8 mouse cellular contexts compared by ENCODE assay signal in genomic region chr13:80883649-80884376, GRCm38 (mm10). TPM values are rescaled to one million over a fixed set of nuclear protein-coding genes. Genes with fewer than 3 reads are reported as not detected.
A peak's percentile ranks its signal among the peaks of the same experiment; 100 is the strongest.
DNase-seq lines count a peak whose midpoint lies in the region; ATAC-seq and TF ChIP-seq lines count a peak whose summit lies in the region.

No protein-coding gene starts in this region.

- peak overlapping the region; percentile 93 for H3K4me3 ChIP-seq in lung, adult 2 months (replicated peaks; ENCODE audit: extremely low read depth, low read depth, low read length)
- peak overlapping the region; percentile 87 for H3K4me3 ChIP-seq in forebrain, embryonic 12.5 days (replicated peaks)
- peak overlapping the region; percentile 81 for H3K4me3 ChIP-seq in kidney, embryonic 14.5 days (ENCODE audit: low read length)
- peak overlapping the region; percentile 98 for H3K4me3 ChIP-seq in midbrain, embryonic 14.5 days (replicated peaks; ENCODE audit: low read depth, low read length)

- peaks cover 6% of the 10 kb centered on the region for H3K27me3 ChIP-seq in Patski
- no peaks in the 10 kb centered on the region for H3K27me3 ChIP-seq in forebrain, embryonic 12.5 days
- no peaks in the 10 kb centered on the region for H3K27me3 ChIP-seq in kidney, embryonic 14.5 days (ENCODE audit: control insufficient read depth, insufficient read depth, low read length)
- H3K27me3 ChIP-seq in midbrain, embryonic 14.5 days (ENCODE audit: control insufficient read depth, insufficient read depth, low read length) = no peaks in the 10 kb centered on the region

- H3K9me3 ChIP-seq in forebrain, embryonic 12.5 days = no peaks in the 10 kb centered on the region
- H3K9me3 ChIP-seq in kidney, embryonic 14.5 days (ENCODE audit: control insufficient read depth, low read length) = no peaks in the 10 kb centered on the region
- H3K9me3 ChIP-seq in midbrain, embryonic 14.5 days (ENCODE audit: control insufficient read depth, low read length) = no peaks in the 10 kb centered on the region

- peaks cover 9% of the 10 kb centered on the region for H3K36me3 ChIP-seq in forebrain, embryonic 12.5 days (replicated peaks)
- peaks cover 9% of the 10 kb centered on the region; the same call in 1 of the 2 replicates for H3K36me3 ChIP-seq in kidney, embryonic 14.5 days (ENCODE audit: control insufficient read depth, insufficient read depth, low read length)
- peaks cover 10% of the 10 kb centered on the region for H3K36me3 ChIP-seq in midbrain, embryonic 14.5 days (ENCODE audit: control insufficient read depth, insufficient read depth, low read length)

- peak overlapping the region; percentile 99 for H3K9ac ChIP-seq in forebrain, embryonic 12.5 days
- H3K9ac ChIP-seq in kidney, embryonic 14.5 days (ENCODE audit: low read depth, low read length) = peak overlapping the region; percentile 100
- peak overlapping the region; percentile 100 for H3K9ac ChIP-seq in midbrain, embryonic 14.5 days (replicated peaks; ENCODE audit: low read length)

- DNase-seq in lung, adult 2 months = no peak
- no peak for DNase-seq in lung, postnatal 10 days
- DNase-seq in Patski (ENCODE audit: low read depth, low spot score) = peak; percentile 10
- DNase-seq in midbrain, embryonic 14.5 days = peak; percentile 73
- DNase-seq in layer of hippocampus, adult 9-11 months = no peak

- TF ChIP-seq POLR2A in lung, adult 2 months (IDR thresholded peaks at IDR 0.05; ENCODE audit: borderline replicate concordance, extremely low read depth, low read depth, low read length) = 0 out of 2 replicates have a peak, but pooled peaks have one; percentile 17

- CTCF ChIA-PET in Patski (lab: Charles Lee) = interaction anchor here (1.0 to 2.9 kb wide), 5 partner anchors 20 to 299 kb away, joined by 3 to 15 read pairs (median 5); no protein-coding TSS in a partner anchor

- WGBS in lung, adult 2 months = under 1% methylated on average over 23 of the region's 23 CpGs
- under 1% methylated on average over 23 of the region's 23 CpGs for whole genome bisulfite sequencing in forebrain, embryonic 12.5 days
- WGBS in kidney, embryonic 14.5 days = under 1% methylated on average over 23 of the region's 23 CpGs
- WGBS in midbrain, embryonic 14.5 days = 0% methylated on average over 23 of the region's 23 CpGs

- peaks cover 3% of the 10 kb centered on the region for H3K4me1 ChIP-seq in lung, adult 2 months (ENCODE audit: control insufficient read depth, insufficient read depth, low read length)
- peaks cover 8% of the 10 kb centered on the region for H3K4me1 ChIP-seq in forebrain, embryonic 12.5 days
- no peaks in the 10 kb centered on the region for H3K4me1 ChIP-seq in kidney, embryonic 14.5 days (ENCODE audit: control insufficient read depth, insufficient read depth, low read length)
- peaks cover 9% of the 10 kb centered on the region for H3K4me1 ChIP-seq in midbrain, embryonic 14.5 days (ENCODE audit: control insufficient read depth, insufficient read depth, low read length)

- no peak for TF ChIP-seq CTCF in lung, adult 2 months (IDR thresholded peaks at IDR 0.05; ENCODE audit: insufficient read depth, low read length)
- no peak for TF ChIP-seq CTCF in Patski (IDR thresholded peaks at IDR 0.05)

- in situ Hi-C loops in Patski (cut with MboI; ENCODE audit: low pct_unique_long_range_greater_than_20kb) = loop anchor here (5.0 kb wide), 4 partner anchors 138 to 483 kb away; no protein-coding TSS in a partner anchor

- ATAC-seq in Patski = no peak
- ATAC-seq in forebrain, embryonic 12.5 days (ENCODE audit: low FRiP score) = no peak
- ATAC-seq in kidney, embryonic 14.5 days (ENCODE audit: low FRiP score, low TSS enrichment) = no peak
- no peak for ATAC-seq in midbrain, embryonic 14.5 days (ENCODE audit: low FRiP score, low TSS enrichment)
- ATAC-seq in monocyte, adult 5-6 weeks (replicated peaks; ENCODE audit: insufficient number of reproducible peaks, low FRiP score, low TSS enrichment, poor library complexity, severe bottlenecking) = no peak

- H3K27ac ChIP-seq in forebrain, embryonic 12.5 days = peak overlapping the region; percentile 100
- H3K27ac ChIP-seq in kidney, embryonic 14.5 days (ENCODE audit: low read depth, low read length) = peak overlapping the region; percentile 100
- H3K27ac ChIP-seq in midbrain, embryonic 14.5 days (replicated peaks; ENCODE audit: low read depth, low read length) = peak overlapping the region; percentile 100

- POLR2A ChIA-PET in Patski (lab: Charles Lee) = interaction anchor here (0.7 to 1.1 kb wide), 3 partner anchors 267 to 297 kb away, joined by 3 to 5 read pairs (median 4); no protein-coding TSS in a partner anchor

- H3K4me2 ChIP-seq in forebrain, embryonic 12.5 days = peak overlapping the region; percentile 61
- peak overlapping the region; percentile 46 for H3K4me2 ChIP-seq in kidney, embryonic 14.5 days (replicated peaks; ENCODE audit: low read depth, low read length)
- H3K4me2 ChIP-seq in midbrain, embryonic 14.5 days (ENCODE audit: low read length) = peak overlapping the region; percentile 71

RNA-seq across cellular contexts. Expression of gene Arrdc3, which starts 0.6 kb away (rescaled TPM):
- 51.8 and 81.7 TPM in 2 replicates for polyA plus RNA-seq in lung, adult 2 months (2012; rRNA removed)
- polyA plus RNA-seq in Patski (2021) = 31.2 TPM
- polyA plus RNA-seq in forebrain, embryonic 12.5 days (2016; fragmentation: Nextera tagmentation; extraction: Ambion mirVana) = 62.1 and 76.5 TPM in 2 replicates
- polyA plus RNA-seq in kidney, embryonic 14.5 days (2014; fragmentation: Nextera tagmentation; extraction: Ambion mirVana) = 26.8 and 61.4 TPM in 2 replicates
- polyA plus RNA-seq in midbrain, embryonic 14.5 days (2014; fragmentation: Nextera tagmentation; extraction: Ambion mirVana) = 39.3 and 80.6 TPM in 2 replicates
- 183 to 220 TPM (median 202 TPM) in 3 replicates for total RNA-seq in monocyte, adult 5-6 weeks (2017)

Comparison
In these comparisons a context has a peak if more than half of its experiments do, and no peak if none do; other contexts are left out.
1. DNase-seq: peak in Patski (single experiment) and midbrain, embryonic 14.5 days (single experiment); none in lung, adult 2 months (single experiment), lung, postnatal 10 days (single experiment) and layer of hippocampus, adult 9-11 months (single experiment).
2. Peak in every context shown above with its lines, with median percentiles within 50 percentile points of each other: H3K4me3 ChIP-seq, H3K27ac ChIP-seq, H3K4me2 ChIP-seq and H3K9ac ChIP-seq.